Mouse (Mus musculus) c-Kit-positive CD71-positive TER-119-positive erythroid progenitor cells, embryonic 14.5 days (primary cell): ENCODE results near the gene Gm10717.
A peak's percentile ranks its signal among the peaks of the same experiment; 100 is the strongest.
"Not testable (repeated sequence)": the region's sequence is repeated elsewhere in the genome, so short reads cannot be mapped to it uniquely, and the experiment has no call there.

Experiments
- DNase-seq: peaks from one replicate; pipeline ENCODE4 v3.0.0-alpha.2; 2013; ENCODE audit warnings: low spot score

The Gm10717 gene

GRCm38 (mm10) chr9:3024912-3025467 lies at the start of gene Gm10717:
Gene Gm10717 (plus strand): TSS chr9:3025417.
- DNase-seq, result not testable (repeated sequence)

- peak; percentile 47 for DNase-seq
Measured at GRCm38 (mm10) chr9:3000445-3000972, 24.7 kb upstream of the Gm10717 start, which contains the start of gene Gm10722. Gene Gm10722 (plus strand): TSS chr9:3000922.

- not testable (repeated sequence) for DNase-seq
Measured at GRCm38 (mm10) chr9:3001006-3001405, 24.2 kb upstream of the Gm10717 start.

DNA sequence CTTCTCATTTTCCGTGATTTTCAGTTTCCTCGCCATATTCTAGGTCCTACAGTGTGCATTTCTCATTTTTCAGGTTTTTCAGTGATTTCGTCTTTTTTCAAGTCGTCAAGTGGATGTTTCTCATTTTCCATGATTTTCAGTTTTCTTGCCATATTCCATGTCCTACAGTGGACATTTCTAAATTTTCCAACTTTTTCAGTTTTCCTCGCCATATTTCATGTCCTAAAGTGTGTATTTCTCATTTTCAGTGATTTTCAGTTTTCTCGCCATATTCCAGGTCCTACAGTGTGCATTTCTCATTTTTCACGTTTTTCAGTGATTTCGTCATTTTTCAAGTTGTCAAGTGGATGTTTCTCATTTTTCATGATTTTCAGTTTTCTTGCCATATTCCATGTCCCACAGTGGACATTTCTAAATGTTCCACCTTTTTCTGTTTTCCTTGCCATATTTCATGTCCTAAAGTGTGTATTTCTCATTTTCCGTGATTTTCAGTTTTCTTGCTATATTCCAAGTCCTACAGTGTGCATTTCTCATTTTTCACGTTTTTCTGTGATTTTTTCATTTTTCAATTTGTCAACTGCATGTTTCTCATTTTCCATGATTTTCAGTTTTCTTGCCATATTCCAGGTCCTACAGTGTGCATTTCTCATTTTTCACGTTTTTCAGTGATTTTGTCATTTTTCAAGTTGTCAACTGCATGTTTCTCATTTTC lies 23.1 kb upstream of the Gm10717 start:
- peak; percentile 17 for DNase-seq

- DNase-seq, result not testable (repeated sequence)
Measured at GRCm38 (mm10) chr9:3002794-3003396, 22.3 kb upstream of the Gm10717 start, which contains the start of gene Gm11168. Gene Gm11168 (plus strand): TSS chr9:3003346.

DNA sequence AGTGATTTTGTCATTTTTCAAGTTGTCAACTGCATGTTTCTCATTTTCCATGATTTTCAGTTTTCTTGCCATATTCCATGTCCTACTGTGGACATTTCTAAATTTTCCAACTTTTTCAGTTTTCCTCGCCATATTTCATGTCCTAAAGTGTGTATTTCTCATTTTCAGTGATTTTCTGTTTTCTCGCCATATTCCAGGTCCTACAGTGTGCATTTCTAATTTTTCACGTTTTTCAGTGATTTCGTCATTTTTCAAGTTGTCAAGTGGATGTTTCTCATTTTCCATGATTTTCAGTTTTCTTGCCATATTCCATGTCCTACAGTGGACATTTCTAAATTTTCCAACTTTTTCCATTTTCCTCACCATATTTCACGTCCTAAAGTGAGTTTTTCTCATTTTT lies 19.0 kb upstream of the Gm10717 start:
- not testable (repeated sequence) for DNase-seq

GRCm38 (mm10) chr9:3006636-3007035 lies 18.6 kb upstream of the Gm10717 start:
- not testable (repeated sequence) for DNase-seq

DNA sequence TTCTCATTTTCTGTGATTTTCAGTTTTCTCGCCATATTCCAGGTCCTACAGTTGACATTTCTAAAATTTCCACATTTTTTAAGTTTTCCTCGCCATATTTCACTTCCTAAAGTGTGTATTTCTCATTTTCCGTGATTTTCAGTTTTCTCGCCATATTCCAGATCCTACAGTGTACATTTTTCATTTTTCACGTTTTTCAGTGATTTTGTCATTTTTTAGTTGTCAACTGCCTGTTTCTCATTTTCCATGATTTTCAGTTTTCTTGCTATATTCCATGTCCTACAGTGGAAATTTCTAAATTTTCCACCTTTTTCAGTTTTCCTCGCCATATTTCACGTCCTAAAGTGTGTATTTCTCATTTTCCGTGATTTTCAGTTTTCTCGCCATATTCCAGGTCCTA lies 17.9 kb upstream of the Gm10717 start:
- DNase-seq, result peak; percentile 29

GRCm38 (mm10) chr9:3009331-3009730 lies 15.9 kb upstream of the Gm10717 start:
- DNase-seq, result not testable (repeated sequence)

DNA sequence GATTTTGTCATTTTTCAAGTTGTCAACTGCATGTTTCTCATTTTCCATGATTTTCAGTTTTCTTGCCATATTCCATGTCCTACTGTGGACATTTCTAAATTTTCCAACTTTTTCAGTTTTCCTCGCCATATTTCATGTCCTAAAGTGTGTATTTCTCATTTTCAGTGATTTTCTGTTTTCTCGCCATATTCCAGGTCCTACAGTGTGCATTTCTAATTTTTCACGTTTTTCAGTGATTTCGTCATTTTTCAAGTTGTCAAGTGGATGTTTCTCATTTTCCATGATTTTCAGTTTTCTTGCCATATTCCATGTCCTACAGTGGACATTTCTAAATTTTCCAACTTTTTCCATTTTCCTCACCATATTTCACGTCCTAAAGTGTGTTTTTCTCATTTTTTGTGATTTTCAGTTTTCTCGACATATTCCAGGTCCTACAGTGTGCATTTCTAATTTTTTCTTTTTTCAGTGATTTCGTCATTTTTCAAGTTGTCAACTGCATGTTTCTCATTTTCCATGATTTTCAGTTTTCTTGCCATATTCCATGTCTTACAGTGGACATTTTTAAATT lies 13.1 kb upstream of the Gm10717 start:
- DNase-seq, result not testable (repeated sequence)

DNA sequence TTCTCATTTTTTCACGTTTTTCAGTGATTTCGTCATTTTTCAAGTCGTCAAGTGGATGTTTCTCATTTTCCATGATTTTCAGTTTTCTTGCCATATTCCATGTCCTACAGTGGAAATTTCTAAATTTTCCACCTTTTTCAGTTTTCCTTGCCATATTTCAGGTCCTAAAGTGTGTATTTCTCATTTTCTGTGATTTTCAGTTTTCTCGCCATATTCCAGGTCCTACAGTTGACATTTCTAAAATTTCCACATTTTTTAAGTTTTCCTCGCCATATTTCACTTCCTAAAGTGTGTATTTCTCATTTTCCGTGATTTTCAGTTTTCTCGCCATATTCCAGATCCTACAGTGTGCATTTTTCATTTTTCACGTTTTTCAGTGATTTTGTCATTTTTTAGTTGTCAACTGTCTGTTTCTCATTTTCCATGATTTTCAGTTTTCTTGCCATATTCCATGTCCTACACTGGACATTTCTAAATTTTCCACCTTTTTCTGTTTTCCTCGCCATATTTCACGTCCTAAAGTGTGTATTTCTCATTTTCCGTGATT lies 12.4 kb upstream of the Gm10717 start, which contains the start of gene Gm10721:
Gene Gm10721 (plus strand): TSS at position 408 of the 547 bp plus-strand sequence.
- DNase-seq, result not testable (repeated sequence)

- not testable (repeated sequence) for DNase-seq
Measured at GRCm38 (mm10) chr9:3015354-3015753, 9.9 kb upstream of the Gm10717 start, which contains the start of gene Gm10720. Gene Gm10720 (plus strand): TSS chr9:3015654.

DNA sequence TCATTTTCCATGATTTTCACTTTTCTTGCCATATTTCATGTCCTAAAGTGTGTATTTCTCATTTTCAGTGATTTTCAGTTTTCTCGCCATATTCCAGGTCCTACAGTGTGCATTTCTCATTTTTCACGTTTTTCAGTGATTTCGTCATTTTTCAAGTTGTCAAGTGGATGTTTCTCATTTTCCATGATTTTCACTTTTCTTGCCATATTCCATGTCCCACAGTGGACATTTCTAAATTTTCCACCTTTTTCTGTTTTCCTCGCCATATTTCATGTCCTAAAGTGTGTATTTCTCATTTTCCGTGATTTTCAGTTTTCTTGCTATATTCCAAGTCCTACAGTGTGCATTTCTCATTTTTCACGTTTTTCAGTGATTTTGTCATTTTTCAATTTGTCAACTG lies 9.3 kb upstream of the Gm10717 start:
- DNase-seq, result not testable (repeated sequence)

DNA sequence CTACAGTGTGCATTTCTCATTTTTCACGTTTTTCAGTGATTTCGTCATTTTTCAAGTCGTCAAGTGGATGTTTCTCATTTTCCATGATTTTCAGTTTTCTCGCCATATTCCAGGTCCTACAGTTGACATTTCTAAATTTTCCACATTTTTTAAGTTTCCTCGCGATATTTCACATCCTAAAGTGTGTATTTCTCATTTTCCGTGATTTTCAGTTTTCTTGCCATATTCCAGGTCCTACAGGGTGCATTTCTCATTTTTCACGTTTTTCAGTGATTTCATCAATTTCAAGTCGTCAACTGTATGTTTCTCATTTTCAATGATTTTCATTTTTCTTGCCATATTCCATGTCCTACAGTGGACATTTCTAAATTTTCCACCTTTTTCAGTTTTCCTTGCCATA lies 8.1 kb upstream of the Gm10717 start, which contains the start of gene Gm10719:
Gene Gm10719 (plus strand): TSS at position 301 of the 400 bp plus-strand sequence.
- DNase-seq, result not testable (repeated sequence)

DNA sequence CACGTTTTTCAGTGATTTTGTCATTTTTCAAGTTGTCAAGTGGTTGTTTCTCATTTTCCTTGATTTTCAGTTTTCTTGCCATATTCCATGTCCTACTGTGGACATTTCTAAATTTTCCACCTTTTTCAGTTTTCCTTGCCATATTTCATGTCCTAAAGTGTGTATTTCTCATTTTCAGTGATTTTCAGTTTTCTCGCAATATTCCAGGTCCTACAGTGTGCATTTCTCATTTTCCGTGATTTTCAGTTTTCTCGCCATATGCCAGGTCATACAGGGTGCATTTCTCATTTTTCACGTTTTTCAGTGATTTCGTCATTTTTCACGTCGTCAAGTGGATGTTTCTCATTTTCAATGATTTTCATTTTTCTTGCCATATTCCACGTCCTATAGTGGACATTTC lies 6.3 kb upstream of the Gm10717 start:
- not testable (repeated sequence) for DNase-seq

- DNase-seq, result not testable (repeated sequence)
Measured at GRCm38 (mm10) chr9:3019835-3020727, 5.1 kb upstream of the Gm10717 start.

- DNase-seq, result peak; percentile 44
Measured at GRCm38 (mm10) chr9:3022316-3023008, 2.8 kb upstream of the Gm10717 start.

- not testable (repeated sequence) for DNase-seq
Measured at GRCm38 (mm10) chr9:3023312-3023984, 1.8 kb upstream of the Gm10717 start, which contains the start of gene Gm10718. Gene Gm10718 (plus strand): TSS chr9:3023547.

GRCm38 (mm10) chr9:3023985-3024648 lies 1.1 kb upstream of the Gm10717 start:
- not testable (repeated sequence) for DNase-seq
